Mouse (Mus musculus) small intestine, adult 10 weeks (tissue): ENCODE data around the gene Gm20906. TPM values are rescaled to one million over a fixed set of nuclear protein-coding genes. Genes with fewer than 3 reads are reported as not detected.

Experiments used
- polyA plus RNA-seq: library from polyadenylated mRNA; stranded (reverse); fragments of 350-450 nt; fragmentation: Illumina TruSeq; extraction: RNeasy Lipid Tissue Mini Kit (QIAGEN cat#74804); gene quantifications from one replicate; pipeline ENCODE4 v1.2.3, GENCODE M21; 2014; ENCODE audit warnings: low replicate concordance

Gm20906 gene
- polyA plus RNA-seq = not detected

GRCm38 (mm10) chrY:87550666-87551065, at the start of gene Gm20906:
TSS of gene Gm20906 (plus strand) at chrY:87550966.

